Mouse (Mus musculus): ENCODE measurements around the gene Top2a. TPM values are rescaled to one million over a fixed set of nuclear protein-coding genes. Genes with fewer than 3 reads are reported as not detected.

The Top2a gene
- total and polyA plus RNA-seq, 3 experiments, result 385 to 444 (median 400) TPM

GRCm38 (mm10) chr11:98962421-98963095 lies 61.4 kb downstream of the Top2a start:
- peaks cover 31 to 71% of the 10 kb centered on the region in 2 experiments for H3K4me1 ChIP-seq (ENCODE audit: control insufficient read depth in 1 of 2, insufficient read depth in 2 of 2)

DNA sequence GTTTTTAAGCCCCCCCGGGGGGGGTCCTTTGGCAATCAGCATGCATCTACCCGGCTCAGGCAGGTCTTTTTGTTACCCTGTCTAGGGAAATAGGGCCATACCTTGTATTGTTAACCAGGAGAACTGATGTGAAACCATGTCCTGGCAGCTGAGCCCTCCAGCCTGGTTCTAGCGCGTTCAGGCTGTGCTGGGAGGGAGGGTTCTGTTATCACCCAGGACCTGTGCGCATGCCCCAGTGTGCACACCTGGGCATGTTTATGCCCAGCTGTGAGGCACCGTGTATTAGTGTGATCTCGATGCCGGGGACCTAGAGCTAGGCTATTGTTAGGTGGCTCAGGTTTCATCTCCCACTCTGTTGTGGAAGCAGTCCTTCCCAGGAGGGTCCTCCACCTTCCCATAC lies 62.2 kb downstream of the Top2a start:
- dilution Hi-C loops (cut with MboI; ENCODE audit: extremely low pct_ligation_motif_present, extremely low pct_unique_long_range_greater_than_20kb, low sequenced_read_pairs) (no loop called here), in situ Hi-C loops (cut with MboI; ENCODE audit: low pct_ligation_motif_present, low pct_unique_long_range_greater_than_20kb, low sequenced_read_pairs) (no loop called here)
- Histone ChIP-seq H3K9ac (ENCODE audit: insufficient read depth, low read depth) (no peak overlapping the region), H3K4me3 (replicated peaks in 1 of 3; ENCODE audit: low read depth in 2 of 3, low read length in 2 of 3, poor library complexity in 1 of 3) (no peak overlapping the region), H3K4me2 (ENCODE audit: insufficient read depth, low read depth, poor library complexity, severe bottlenecking) (no peak overlapping the region), H3K36me3 (replicated peaks in 1 of 2; ENCODE audit: control insufficient read depth in 1 of 2, insufficient read depth in 1 of 2, low read length in 1 of 2) (peaks cover 9 to 40% of the 10 kb centered on the region in 2 experiments), H3K27ac (ENCODE audit: insufficient read depth, low read depth) (no peak overlapping the region), H3K27me3 (replicated peaks) (no peaks in the 10 kb centered on the region), H3K4me1 (ENCODE audit: control insufficient read depth in 1 of 2, insufficient read depth in 2 of 2) (peaks cover 31 to 66% of the 10 kb centered on the region in 2 experiments), H3K79me2 (replicated peaks; ENCODE audit: control insufficient read depth, extremely low read depth, insufficient read depth, poor library complexity, severe bottlenecking) (0 out of 2 replicates have a peak, but pooled peaks cover 3% of the 10 kb centered on the region), H3K9me3 (replicated peaks; ENCODE audit: low read length) (no peaks in the 10 kb centered on the region)
- no peak for TF ChIP-seq MXI1 (IDR thresholded peaks at IDR 0.05; ENCODE audit: low read depth, low read length)
- no peak for TF ChIP-seq ELF1 (IDR thresholded peaks at IDR 0.05; ENCODE audit: low read depth, low read length)
- no peak for TF ChIP-seq MAZ (IDR thresholded peaks at IDR 0.05; ENCODE audit: low read depth, low read length)
- no peak for TF ChIP-seq PAX5 (IDR thresholded peaks at IDR 0.05; ENCODE audit: low read length)
- no peak for TF ChIP-seq EP300 (IDR thresholded peaks at IDR 0.05; ENCODE audit: low read length)
- no peak for TF ChIP-seq CHD1 (IDR thresholded peaks at IDR 0.05; ENCODE audit: low read depth, low read length)
- TF ChIP-seq IRF4 (IDR thresholded peaks at IDR 0.05; ENCODE audit: low read depth, low read length), result no peak
- TF ChIP-seq TCF12 (IDR thresholded peaks at IDR 0.05; ENCODE audit: low read depth, low read length), result no peak
- TF ChIP-seq ZC3H11A (IDR thresholded peaks at IDR 0.05; ENCODE audit: low read depth, low read length), result no peak
- no peak for TF ChIP-seq SMC3 (IDR thresholded peaks at IDR 0.05; ENCODE audit: low read depth, low read length)
- TF ChIP-seq CTCF (conservative IDR thresholded peaks at IDR 0.05 in 1 of 2, IDR thresholded peaks at IDR 0.05 in 1 of 2; ENCODE audit: low read depth in 2 of 2, low read length in 2 of 2), result no peak
- TF ChIP-seq POLR2AphosphoS2 (IDR thresholded peaks at IDR 0.05; ENCODE audit: low read depth, low read length), result no peak
- no peak for TF ChIP-seq USF2 (conservative IDR thresholded peaks at IDR 0.05; ENCODE audit: low read depth, low read length)
- TF ChIP-seq RAD21 (IDR thresholded peaks at IDR 0.05; ENCODE audit: low read depth, low read length), result no peak
- no peak for TF ChIP-seq BHLHE40 (IDR thresholded peaks at IDR 0.05; ENCODE audit: low read depth, low read length)
- TF ChIP-seq POLR2A (IDR thresholded peaks at IDR 0.05; ENCODE audit: low read depth, low read length), result no peak
- no peak for TF ChIP-seq NRF1 (IDR thresholded peaks at IDR 0.05; ENCODE audit: low read depth, low read length)
- no peak for DNase-seq (ENCODE audit: extremely low read depth)

More at GRCm38 (mm10) chr11:98962421-98963095, 61.4 kb downstream of the Top2a start:
- Histone ChIP-seq H3K36me3 (replicated peaks in 1 of 2; ENCODE audit: control insufficient read depth in 1 of 2, insufficient read depth in 1 of 2, low read length in 1 of 2) (peaks cover 11 to 43% of the 10 kb centered on the region in 2 experiments), H3K4me3 (replicated peaks in 1 of 3; ENCODE audit: low read depth in 2 of 3, low read length in 2 of 3, poor library complexity in 1 of 3) (no peak overlapping the region), H3K9me3 (replicated peaks; ENCODE audit: low read length) (no peaks in the 10 kb centered on the region), H3K27me3 (replicated peaks) (no peaks in the 10 kb centered on the region), H3K4me2 (ENCODE audit: insufficient read depth, low read depth, poor library complexity, severe bottlenecking) (no peak overlapping the region), H3K27ac (ENCODE audit: insufficient read depth, low read depth) (no peak overlapping the region), H3K9ac (ENCODE audit: insufficient read depth, low read depth) (no peak overlapping the region), H3K79me2 (replicated peaks; ENCODE audit: control insufficient read depth, extremely low read depth, insufficient read depth, poor library complexity, severe bottlenecking) (0 out of 2 replicates have a peak, but pooled peaks cover 3% of the 10 kb centered on the region)
- dilution Hi-C loops (cut with MboI; ENCODE audit: extremely low pct_ligation_motif_present, extremely low pct_unique_long_range_greater_than_20kb, low sequenced_read_pairs) (no loop called here), in situ Hi-C loops (cut with MboI; ENCODE audit: low pct_ligation_motif_present, low pct_unique_long_range_greater_than_20kb, low sequenced_read_pairs) (no loop called here)
- no peak for DNase-seq (ENCODE audit: extremely low read depth)
- no peak for TF ChIP-seq IRF4 (IDR thresholded peaks at IDR 0.05; ENCODE audit: low read depth, low read length)
- no peak for TF ChIP-seq NRF1 (IDR thresholded peaks at IDR 0.05; ENCODE audit: low read depth, low read length)

All from CH12.LX (cell line).